Mouse (Mus musculus) liver, embryonic 11.5 days (tissue): ENCODE measurements around the gene Adrm1. TPM values are rescaled to one million over a fixed set of nuclear protein-coding genes. Genes with fewer than 3 reads are reported as not detected.

Experiments used
- ATAC-seq: fragments of 200-750 bp; cut with Nextera tagmentation; replicated peaks from 2 replicates; pipeline ENCODE4 v1.8.0; 2017; ENCODE audit warnings: moderate number of reproducible peaks, mild to moderate bottlenecking, moderate TSS enrichment, moderate library complexity; ENCODE audit not compliant: low FRiP score
- DNase-seq: peaks from one replicate; pipeline ENCODE4 v3.0.0-alpha.2; 2017; ENCODE audit warnings: low spot score
- H3K27ac ChIP-seq: fragments of 300-500 bp; sonication (generic); 2 replicates; pipeline ENCODE4 v1.5.1; 2014; ENCODE audit warnings: mild to moderate bottlenecking, low read depth, low read length, control low read depth
- H3K27me3 ChIP-seq: fragments of 300-500 bp; sonication (generic); replicated peaks from 2 replicates; pipeline ENCODE4 v1.6.1; 2014; ENCODE audit warnings: low read length, mixed read lengths; ENCODE audit not compliant: control insufficient read depth, insufficient read depth
- H3K36me3 ChIP-seq: fragments of 300-500 bp; sonication (generic); 2 replicates; pipeline ENCODE4 v1.6.1; 2014; ENCODE audit warnings: mild to moderate bottlenecking, low read length, moderate library complexity, mixed read lengths; ENCODE audit not compliant: control insufficient read depth, insufficient read depth
- H3K4me1 ChIP-seq: fragments of 300-500 bp; sonication (generic); replicated peaks from 2 replicates; pipeline ENCODE4 v1.6.1; 2014; ENCODE audit warnings: low read length, mixed read lengths; ENCODE audit not compliant: control insufficient read depth, insufficient read depth
- H3K4me2 ChIP-seq: fragments of 300-500 bp; sonication (generic); 2 replicates; pipeline ENCODE4 v1.6.1; 2014; ENCODE audit warnings: mild to moderate bottlenecking, control low read depth, moderate library complexity
- H3K4me3 ChIP-seq: fragments of 300-500 bp; sonication (generic); 2 replicates; pipeline ENCODE4 v1.5.1; 2014; ENCODE audit warnings: low read depth, low read length, control low read depth
- H3K9ac ChIP-seq: fragments of 300-500 bp; sonication (generic); 2 replicates; pipeline ENCODE4 v1.6.1; 2014; ENCODE audit warnings: low read depth, low read length, control low read depth
- H3K9me3 ChIP-seq: fragments of 300-500 bp; sonication (generic); 2 replicates; pipeline ENCODE4 v1.6.1; 2016; ENCODE audit warnings: low read length, inconsistent platforms, mixed read lengths; ENCODE audit not compliant: control insufficient read depth
- WGBS: fragments of 180-500 bp; shearing (Covaris S2); extraction: QIAGEN DNeasy Blood & Tissue Kit; methylation state at CpG from one replicate; pipeline ENCODE4 v1.1.7; 2014; 5-methylcytosine and 5-hydroxymethylcytosine counted together
- polyA plus RNA-seq: library from polyadenylated mRNA; unstranded; fragments of >200 nt; fragmentation: Nextera tagmentation; extraction: Ambion mirVana; gene quantifications from 2 replicates; pipeline ENCODE4 v1.2.1, GENCODE M21; 2014

The Adrm1 gene
- polyA plus RNA-seq, 1 experiment from 2014 or later = 217 TPM

DNA sequence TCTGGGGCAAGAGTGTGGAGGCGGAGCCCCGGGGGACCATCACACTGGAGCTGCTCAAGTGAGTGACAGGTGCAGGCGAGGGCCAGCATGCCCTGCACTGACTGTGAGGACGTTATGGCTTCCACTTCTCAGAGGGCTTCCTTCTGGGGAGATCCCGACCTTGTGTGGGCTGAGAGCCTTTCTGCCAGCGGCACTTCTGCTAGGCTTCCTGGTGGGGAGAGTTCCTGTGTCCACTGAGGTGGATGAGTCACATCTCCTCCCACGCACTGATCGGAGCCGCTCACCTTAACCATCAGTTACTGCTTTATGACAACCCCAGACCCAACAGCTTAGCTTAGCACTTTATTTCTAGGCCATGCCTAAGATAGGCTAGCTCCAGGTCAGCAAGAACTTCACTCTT, 22.7 kb upstream of the Adrm1 start:
- Histone ChIP-seq H3K4me1 (no peaks in the 10 kb centered on the region), H3K4me2 (no peak overlapping the region), H3K27me3 (no peaks in the 10 kb centered on the region), H3K4me3 (no peak overlapping the region), H3K9me3 (no peaks in the 10 kb centered on the region), H3K9ac (no peak overlapping the region), H3K27ac (no peak overlapping the region), H3K36me3 (peaks cover 7% of the 10 kb centered on the region; the same call in 1 of the 2 replicates)
- ATAC-seq (no peak), DNase-seq (no peak)
- 81% methylated on average over 9 of the region's 9 CpGs for WGBS

DNA sequence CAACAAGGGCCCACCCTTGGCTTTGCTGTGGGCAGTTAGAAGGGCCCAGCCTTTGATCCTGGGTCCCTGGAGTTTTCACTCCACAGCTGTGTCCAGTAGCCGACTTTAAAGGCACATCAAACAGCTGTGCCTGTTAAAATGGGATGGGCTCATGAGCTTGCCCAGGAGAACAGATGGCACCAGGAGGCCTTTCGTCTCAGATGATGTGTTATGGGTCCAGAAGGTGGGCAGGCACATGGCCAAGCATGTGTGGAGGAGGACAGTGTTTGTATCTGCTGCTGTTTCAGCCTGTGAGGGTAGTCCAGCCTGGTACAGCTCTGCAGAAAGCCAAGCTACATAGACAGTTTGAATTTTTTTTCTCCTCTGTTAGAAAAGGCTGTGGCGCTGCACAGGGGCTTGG, 16.5 kb upstream of the Adrm1 start:
- Histone ChIP-seq H3K9ac (no peak overlapping the region), H3K27me3 (no peaks in the 10 kb centered on the region), H3K36me3 (peaks cover 15% of the 10 kb centered on the region), H3K27ac (no peak overlapping the region), H3K4me2 (no peak overlapping the region), H3K9me3 (no peaks in the 10 kb centered on the region), H3K4me1 (no peaks in the 10 kb centered on the region), H3K4me3 (no peak overlapping the region)
- 66% methylated on average over 3 of the region's 3 CpGs for WGBS
- ATAC-seq (no peak), DNase-seq (no peak)

DNA sequence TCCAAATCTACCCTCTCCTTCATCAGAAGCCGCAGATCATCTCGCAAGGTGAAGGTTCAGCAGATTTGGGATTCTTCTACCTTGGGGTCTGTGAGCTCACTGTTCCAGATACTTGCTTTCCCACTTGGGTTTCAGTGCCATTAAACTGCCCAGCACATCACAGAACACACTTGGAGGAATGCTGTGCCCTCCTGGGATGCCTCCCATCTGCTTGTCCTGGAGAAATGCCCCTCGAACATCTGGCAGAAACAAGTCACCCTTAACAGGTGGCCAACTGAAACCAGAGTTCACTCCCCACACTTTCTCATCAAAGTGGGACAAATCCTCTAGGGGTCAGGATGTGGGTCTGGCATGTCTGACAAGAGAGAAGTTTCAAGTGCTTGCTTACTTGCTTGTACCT, 12.7 kb upstream of the Adrm1 start:
- no peaks in the 10 kb centered on the region for H3K27me3 ChIP-seq
- H3K27ac ChIP-seq = no peak overlapping the region
- ATAC-seq = no peak
- peaks cover 12% of the 10 kb centered on the region for H3K36me3 ChIP-seq
- H3K4me3 ChIP-seq = no peak overlapping the region
- no peak overlapping the region for H3K4me2 ChIP-seq
- DNase-seq = no peak
- 94% methylated on average over 3 of the region's 3 CpGs for WGBS
- no peak overlapping the region for H3K9ac ChIP-seq
- no peaks in the 10 kb centered on the region for H3K9me3 ChIP-seq
- no peaks in the 10 kb centered on the region for H3K4me1 ChIP-seq

DNA sequence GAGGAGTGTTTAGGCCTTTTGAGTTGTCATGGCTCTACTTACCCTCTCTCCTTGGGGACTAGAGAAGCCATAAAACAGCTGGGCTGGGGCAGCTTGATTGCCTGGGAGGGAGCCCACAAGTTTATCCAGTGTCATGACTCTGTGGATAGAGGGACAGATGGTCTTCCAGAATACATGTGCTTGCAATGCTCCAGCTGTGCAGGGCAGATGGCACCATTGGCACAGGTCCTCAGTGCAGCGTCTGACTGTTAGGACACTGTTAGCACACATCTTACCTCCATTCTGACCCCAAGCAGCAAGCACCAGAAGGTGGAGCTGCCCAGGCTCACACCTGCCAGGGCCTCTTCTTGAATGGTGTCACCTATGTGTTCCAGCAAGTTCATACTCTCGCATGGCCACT, 5.4 kb upstream of the Adrm1 start:
- no peak for DNase-seq
- ATAC-seq = no peak
- 85% methylated on average over 2 of the region's 2 CpGs for WGBS
- Histone ChIP-seq H3K9ac (no peak overlapping the region), H3K4me1 (peaks cover 4% of the 10 kb centered on the region), H3K27me3 (no peaks in the 10 kb centered on the region), H3K9me3 (no peaks in the 10 kb centered on the region), H3K27ac (no peak overlapping the region), H3K36me3 (0 out of 2 replicates have a peak, but pooled peaks cover 3% of the 10 kb centered on the region), H3K4me2 (no peak overlapping the region), H3K4me3 (no peak overlapping the region)

DNA sequence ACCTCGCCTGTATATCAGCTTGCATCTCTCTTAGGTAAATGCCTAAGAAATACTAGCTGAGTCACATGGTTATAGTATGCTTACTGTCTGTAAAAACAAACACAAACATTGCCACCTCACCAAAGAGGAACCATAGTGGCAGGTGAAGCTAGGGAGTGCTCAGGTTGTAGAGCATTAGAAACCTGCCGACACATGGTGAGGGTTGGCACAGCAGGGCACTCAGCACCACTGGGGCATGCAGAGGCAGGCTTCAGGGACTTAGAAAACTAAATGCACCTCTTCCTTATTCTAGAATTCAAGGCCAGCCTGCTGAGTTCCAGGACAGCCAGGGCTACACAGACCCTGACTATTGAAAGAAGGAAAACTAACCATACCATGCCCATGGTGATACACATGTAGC, 4.4 kb upstream of the Adrm1 start:
- Histone ChIP-seq H3K4me1 (peaks cover 6% of the 10 kb centered on the region), H3K4me2 (no peak overlapping the region), H3K27ac (no peak overlapping the region), H3K4me3 (no peak overlapping the region), H3K27me3 (no peaks in the 10 kb centered on the region), H3K36me3 (0 out of 2 replicates have a peak, but pooled peaks cover 3% of the 10 kb centered on the region), H3K9me3 (no peaks in the 10 kb centered on the region), H3K9ac (no peak overlapping the region)
- DNase-seq (no peak), ATAC-seq (no peak)
- WGBS = 74% methylated on average over 2 of the region's 2 CpGs

DNA sequence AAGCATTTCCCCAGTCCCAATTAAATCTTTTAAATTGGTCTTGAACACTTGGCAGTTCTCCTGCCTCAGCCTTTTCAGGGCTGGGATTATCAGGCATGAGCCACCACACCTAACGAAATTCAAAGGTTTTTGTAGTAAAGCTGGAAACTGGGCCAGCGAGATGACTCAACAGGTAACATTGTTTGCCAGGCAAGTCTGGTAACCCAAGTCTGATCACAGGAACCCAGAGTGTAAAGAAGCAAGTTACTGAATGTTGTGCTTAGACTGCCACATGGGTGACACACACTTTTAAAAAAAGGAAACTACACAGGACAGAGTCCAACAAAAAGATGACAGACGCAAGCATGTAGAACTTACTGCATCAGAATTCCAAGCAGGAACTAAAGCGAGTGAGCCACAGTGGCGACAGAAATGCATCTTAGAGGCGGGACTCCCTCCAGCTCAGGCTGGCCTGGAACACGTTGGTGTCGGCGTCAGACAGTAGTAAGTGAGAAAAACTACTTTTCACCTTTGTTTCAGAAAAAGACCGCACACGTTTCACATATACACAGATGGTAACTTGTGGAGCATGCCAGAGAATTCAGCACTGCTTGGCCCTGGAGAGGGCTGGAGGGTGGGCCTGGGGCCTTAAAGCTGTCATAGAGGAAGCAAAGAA, 1.0 kb upstream of the Adrm1 start:
- peaks cover 21% of the 10 kb centered on the region; the same call in 1 of the 2 replicates for H3K36me3 ChIP-seq
- H3K9ac ChIP-seq = peak overlapping the region; percentile 56
- peak overlapping the region; percentile 88; the same call in 1 of the 2 replicates for H3K4me3 ChIP-seq
- WGBS = 85% methylated on average over 11 of the region's 11 CpGs
- no peaks in the 10 kb centered on the region for H3K9me3 ChIP-seq
- H3K4me1 ChIP-seq = peaks cover 14% of the 10 kb centered on the region
- no peak for DNase-seq
- no peak for ATAC-seq
- H3K27me3 ChIP-seq = no peaks in the 10 kb centered on the region
- H3K27ac ChIP-seq = peak overlapping the region; percentile 34; the same call in 1 of the 2 replicates
- peak overlapping the region; percentile 74 for H3K4me2 ChIP-seq

DNA sequence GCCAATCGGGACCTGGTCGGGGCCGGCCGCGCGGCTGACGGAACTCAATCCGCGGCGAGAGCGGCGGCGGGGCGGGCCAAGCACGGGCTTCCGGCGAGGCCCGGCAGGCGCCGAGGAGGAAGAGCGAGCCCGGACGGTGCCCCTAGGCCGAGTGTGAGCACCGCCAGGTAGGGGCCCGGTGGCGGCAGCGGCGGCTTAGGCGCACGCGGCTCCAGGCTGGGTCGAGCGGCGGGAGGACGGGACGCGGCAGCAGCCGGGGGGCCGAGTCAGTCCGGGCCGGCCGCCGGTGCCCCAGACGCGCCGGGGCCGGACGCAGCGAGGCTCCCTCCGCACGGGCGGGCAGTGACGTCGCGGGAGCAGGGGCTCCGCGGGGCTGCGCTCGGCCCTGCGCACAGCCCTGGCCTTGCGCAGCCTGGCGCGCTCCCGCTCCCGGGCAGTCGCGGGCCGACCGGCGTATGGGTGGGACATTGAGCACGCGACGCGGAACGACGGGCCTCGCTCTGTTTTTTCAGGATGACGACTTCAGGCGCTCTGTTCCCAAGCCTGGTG, 311 bp downstream of the Adrm1 start:
- peaks cover 14% of the 10 kb centered on the region for H3K4me1 ChIP-seq
- ATAC-seq (peak; percentile 72), DNase-seq (no peak)
- under 1% methylated on average over 76 of the region's 80 CpGs for WGBS
- H3K4me2 ChIP-seq = peak overlapping the region; percentile 99
- H3K9me3 ChIP-seq = no peaks in the 10 kb centered on the region
- H3K27ac ChIP-seq = peak overlapping the region; percentile 86
- H3K27me3 ChIP-seq = no peaks in the 10 kb centered on the region
- peak overlapping the region; percentile 88 for H3K4me3 ChIP-seq
- H3K36me3 ChIP-seq = peaks cover 24% of the 10 kb centered on the region; the same call in 1 of the 2 replicates
- H3K9ac ChIP-seq = peak overlapping the region; percentile 94

DNA sequence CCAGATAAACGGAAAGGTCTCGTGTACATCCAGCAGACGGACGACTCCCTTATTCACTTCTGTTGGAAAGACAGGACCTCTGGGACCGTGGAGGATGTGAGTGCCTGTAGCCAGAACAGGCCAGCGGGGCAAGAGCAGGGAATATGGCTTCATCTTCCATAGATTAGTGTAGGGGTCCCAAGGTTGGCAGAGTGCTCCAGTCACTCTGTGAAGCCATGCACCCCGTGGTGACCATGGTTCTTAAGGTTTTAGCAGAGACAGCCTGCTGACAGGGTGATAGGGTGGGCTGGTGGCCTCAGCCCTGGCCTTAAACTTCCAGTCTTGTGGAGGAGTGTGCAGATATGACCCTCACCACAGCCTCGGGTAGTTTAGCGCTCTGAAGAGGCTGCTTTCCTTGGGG, 867 bp downstream of the Adrm1 start:
- DNase-seq = no peak
- no peaks in the 10 kb centered on the region for H3K9me3 ChIP-seq
- 5% methylated on average over 7 of the region's 9 CpGs for WGBS
- H3K27me3 ChIP-seq = no peaks in the 10 kb centered on the region
- H3K4me1 ChIP-seq = peaks cover 14% of the 10 kb centered on the region
- H3K4me3 ChIP-seq = peak overlapping the region; percentile 88
- peak overlapping the region; percentile 99 for H3K4me2 ChIP-seq
- peak overlapping the region; percentile 94 for H3K9ac ChIP-seq
- ATAC-seq = no peak
- H3K27ac ChIP-seq = peak overlapping the region; percentile 86; the same call in 1 of the 2 replicates
- peaks cover 27% of the 10 kb centered on the region; the same call in 1 of the 2 replicates for H3K36me3 ChIP-seq

DNA sequence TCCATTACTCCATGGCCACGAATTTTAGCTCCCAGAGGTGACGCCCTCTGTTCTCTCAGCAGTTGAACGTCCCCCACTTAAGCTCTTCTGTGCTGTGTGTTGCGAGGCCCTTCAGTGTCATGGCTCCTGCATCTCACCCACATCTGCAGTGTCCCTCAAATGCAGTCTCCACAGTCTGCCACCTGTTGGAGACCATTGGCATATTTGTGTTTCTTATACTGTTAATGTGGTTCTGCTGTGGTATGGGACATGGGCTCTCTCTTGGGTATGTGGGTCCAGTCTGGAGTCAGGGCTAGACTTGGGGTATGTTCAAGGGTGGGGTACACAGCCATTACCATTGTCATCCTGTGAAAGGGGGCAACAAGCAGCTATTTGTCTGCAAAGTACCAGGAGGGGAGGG, 1.9 kb downstream of the Adrm1 start:
- no peak for DNase-seq
- WGBS = 71% methylated on average over 4 of the region's 4 CpGs
- Histone ChIP-seq H3K9ac (peak overlapping the region; percentile 94; the same call in 1 of the 2 replicates), H3K36me3 (peaks cover 37% of the 10 kb centered on the region; the same call in 1 of the 2 replicates), H3K9me3 (no peaks in the 10 kb centered on the region), H3K4me1 (peaks cover 14% of the 10 kb centered on the region), H3K4me3 (peak overlapping the region; percentile 88), H3K27ac (no peak overlapping the region), H3K27me3 (no peaks in the 10 kb centered on the region), H3K4me2 (peak overlapping the region; percentile 99)
- ATAC-seq = no peak
